Mouse (Mus musculus) lung, postnatal 0 days (tissue): ENCODE measurements around the gene Abcc4. TPM values are rescaled to one million over a fixed set of nuclear protein-coding genes. Genes with fewer than 3 reads are reported as not detected.
A peak's percentile ranks its signal among the peaks of the same experiment; 100 is the strongest.
"Not testable (repeated sequence)": the region's sequence is repeated elsewhere in the genome, so short reads cannot be mapped to it uniquely, and the experiment has no call there.

Experiments
- ATAC-seq: fragments of 200-750 bp; cut with Nextera tagmentation; 2 replicates; pipeline ENCODE4 v1.8.0; 2017; ENCODE audit warnings: moderate library complexity
- DNase-seq: peaks from one replicate; pipeline ENCODE4 v3.0.0-alpha.2; 2016; ENCODE audit warnings: low spot score
- H3K27ac ChIP-seq: fragments of 300-500 bp; sonication (generic); 2 replicates; pipeline ENCODE4 v1.5.1; 2014; ENCODE audit warnings: antibody characterized with exemption, mild to moderate bottlenecking, low read length, mixed read lengths
- H3K27me3 ChIP-seq: fragments of 300-500 bp; sonication (generic); replicated peaks from 2 replicates; pipeline ENCODE4 v1.6.1; 2014; ENCODE audit warnings: low read length, mixed read lengths; ENCODE audit not compliant: insufficient read depth
- H3K36me3 ChIP-seq: fragments of 300-500 bp; sonication (generic); 2 replicates; pipeline ENCODE4 v1.6.1; 2014; ENCODE audit warnings: low read length, mixed read lengths; ENCODE audit not compliant: insufficient read depth
- H3K4me1 ChIP-seq: fragments of 300-500 bp; sonication (generic); 2 replicates; pipeline ENCODE4 v1.6.1; 2014; ENCODE audit warnings: antibody characterized with exemption, low read depth, low read length, mixed read lengths; ENCODE audit not compliant: insufficient read depth
- H3K4me2 ChIP-seq: fragments of 300-500 bp; sonication (generic); replicated peaks from 2 replicates; pipeline ENCODE4 v1.6.1; 2014; ENCODE audit warnings: low read depth, mild to moderate bottlenecking, low read length, moderate library complexity, mixed read lengths
- H3K4me3 ChIP-seq: fragments of 300-500 bp; sonication (generic); 2 replicates; pipeline ENCODE4 v1.5.1; 2014; ENCODE audit warnings: low read depth, low read length
- H3K9ac ChIP-seq: fragments of 300-500 bp; sonication (generic); replicated peaks from 2 replicates; pipeline ENCODE4 v1.6.1; 2014; ENCODE audit warnings: low read depth, mild to moderate bottlenecking
- H3K9me3 ChIP-seq: fragments of 300-500 bp; sonication (generic); 2 replicates; pipeline ENCODE4 v1.6.1; 2016; ENCODE audit warnings: low read length, mixed read lengths
- CTCF ChIP-seq: IDR thresholded peaks from 2 replicates; pipeline ENCODE4 v1.5.1; 2016; ENCODE audit warnings: antibody characterized with exemption, mild to moderate bottlenecking
- EP300 ChIP-seq: IDR thresholded peaks from 2 replicates; pipeline ENCODE4 v1.6.1; 2016; ENCODE audit warnings: antibody characterized with exemption, mild to moderate bottlenecking, control low read depth
- WGBS: fragments of 180-500 bp; shearing (Covaris S2); extraction: QIAGEN DNeasy Blood & Tissue Kit; methylation state at CpG from one replicate; pipeline ENCODE4 v1.1.7; 2014; 5-methylcytosine and 5-hydroxymethylcytosine counted together
- polyA plus RNA-seq: library from polyadenylated mRNA; unstranded; fragments of >200 nt; fragmentation: Nextera tagmentation; extraction: Ambion mirVana; gene quantifications from 2 replicates; pipeline ENCODE4 v1.2.1, GENCODE M21; 2015

Abcc4 gene
- polyA plus RNA-seq, 1 experiment from 2014 or later, result 1.0 TPM

DNA sequence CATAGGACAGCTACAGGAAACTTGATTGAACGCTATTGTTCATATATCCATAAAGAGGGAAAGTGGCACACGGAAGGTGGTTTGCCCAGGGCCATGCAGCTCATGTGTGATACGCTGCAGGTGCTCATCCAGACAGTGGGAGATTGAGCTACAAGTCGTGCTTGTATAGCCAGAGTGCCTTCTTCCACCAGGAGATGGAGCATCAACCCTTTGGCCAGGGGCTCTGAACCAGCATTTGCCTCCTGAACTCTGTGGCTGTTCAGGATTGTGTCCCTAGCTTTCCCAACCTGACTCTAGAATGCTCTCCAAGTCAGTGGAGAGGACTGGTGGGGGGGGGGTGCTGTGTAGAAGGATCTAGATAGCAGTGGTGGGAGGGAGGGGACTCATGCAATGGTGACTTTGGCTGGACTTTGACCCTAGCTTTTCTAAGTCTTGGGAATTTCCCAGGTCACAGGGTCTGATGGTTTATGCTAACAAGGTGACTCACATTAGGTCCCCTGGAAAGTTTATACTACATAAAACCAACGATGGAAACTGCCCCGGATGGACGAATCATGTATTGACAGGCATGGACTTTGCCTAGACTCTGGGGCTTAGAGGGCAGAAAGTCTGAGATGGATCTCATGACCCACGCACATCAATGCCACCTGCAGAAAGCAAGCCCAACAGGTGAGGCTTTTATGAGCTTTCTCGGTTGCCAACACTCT is 27.6 kb downstream of the Abcc4 start:
- Histone ChIP-seq H3K9me3 (no peaks in the 10 kb centered on the region), H3K27me3 (no peaks in the 10 kb centered on the region), H3K4me1 (no peaks in the 10 kb centered on the region), H3K4me2 (no peak overlapping the region), H3K4me3 (no peak overlapping the region), H3K9ac (no peak overlapping the region), H3K27ac (no peak overlapping the region), H3K36me3 (no peaks in the 10 kb centered on the region)
- ATAC-seq (no peak), DNase-seq (no peak)
- TF ChIP-seq CTCF, result peak; percentile 12; the same call in 1 of the 2 replicates
- no peak for TF ChIP-seq EP300
- WGBS, result 82% methylated on average over 9 of the region's 9 CpGs

DNA sequence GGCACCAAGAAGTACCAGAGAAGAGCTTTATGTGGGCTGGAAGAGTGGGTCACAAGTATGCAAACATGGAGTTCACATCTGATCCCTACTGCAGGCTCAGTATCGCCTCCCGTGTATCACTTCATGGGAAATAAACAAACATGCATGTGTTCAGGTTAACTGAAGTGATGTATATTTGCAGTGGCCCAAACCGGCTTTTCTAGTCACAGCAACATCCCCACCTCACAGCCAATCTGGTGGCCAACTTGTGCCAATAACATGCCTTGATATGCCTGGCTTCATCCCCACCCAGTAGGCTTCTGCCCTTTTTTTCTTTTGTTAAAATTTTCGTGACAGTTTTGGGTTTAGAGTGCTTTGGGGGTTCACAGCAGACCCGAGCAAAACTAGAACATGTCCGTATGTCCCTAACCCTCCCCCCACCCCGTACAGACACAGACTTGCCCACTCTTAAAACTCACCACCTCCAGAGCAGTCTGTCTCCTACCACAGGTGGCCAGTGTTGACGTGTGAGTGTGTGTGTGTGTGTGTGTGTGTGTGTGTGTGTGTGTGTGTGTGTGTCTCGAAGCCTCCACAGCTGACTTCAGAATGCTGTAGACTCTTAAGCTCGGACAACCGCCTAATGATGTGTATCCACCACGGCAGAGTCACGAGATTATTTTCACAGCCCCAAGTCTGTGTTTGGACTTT is 29.6 kb downstream of the Abcc4 start:
- TF ChIP-seq EP300, result no peak
- TF ChIP-seq CTCF, result no peak
- WGBS, result 65% methylated on average over 13 of the region's 13 CpGs
- Histone ChIP-seq H3K9ac (no peak overlapping the region), H3K36me3 (no peaks in the 10 kb centered on the region), H3K4me3 (no peak overlapping the region), H3K27me3 (no peaks in the 10 kb centered on the region), H3K4me2 (no peak overlapping the region), H3K27ac (no peak overlapping the region), H3K4me1 (no peaks in the 10 kb centered on the region), H3K9me3 (no peaks in the 10 kb centered on the region)
- ATAC-seq, result no peak
- no peak for DNase-seq

- ATAC-seq, result no peak
- H3K4me1 ChIP-seq, result no peaks in the 10 kb centered on the region
- no peak overlapping the region for H3K27ac ChIP-seq
- no peak overlapping the region for H3K4me3 ChIP-seq
- H3K9me3 ChIP-seq, result no peaks in the 10 kb centered on the region
- DNase-seq, result peak; percentile 33
- no peak overlapping the region for H3K4me2 ChIP-seq
- no peak overlapping the region for H3K9ac ChIP-seq
- no peaks in the 10 kb centered on the region for H3K36me3 ChIP-seq
- 62% methylated on average over 11 of the region's 11 CpGs for WGBS
- no peaks in the 10 kb centered on the region for H3K27me3 ChIP-seq
- TF ChIP-seq EP300 (no peak), CTCF (no peak)
Measured at GRCm38 (mm10) chr14:118674705-118675139, 31.3 kb downstream of the Abcc4 start.

DNA sequence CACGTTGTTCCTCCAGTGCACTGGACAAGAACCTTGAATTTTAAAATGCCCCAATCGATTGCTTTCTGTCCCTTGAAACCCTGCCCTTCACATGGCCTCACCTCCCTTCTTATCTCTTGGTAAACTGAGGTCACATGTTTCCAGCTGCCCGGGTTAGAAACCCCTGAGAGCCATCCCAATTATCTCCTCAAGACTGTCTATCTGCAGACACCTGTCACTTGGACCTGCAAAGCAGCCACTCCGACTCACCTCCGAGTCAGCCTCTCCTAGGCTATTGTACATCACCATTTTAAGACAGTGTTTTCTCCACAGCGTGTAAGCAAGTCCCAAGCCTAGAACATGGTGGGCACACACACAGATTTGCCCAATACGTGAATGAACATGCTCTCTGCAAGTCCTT is 31.8 kb downstream of the Abcc4 start:
- H3K27ac ChIP-seq, result no peak overlapping the region
- H3K27me3 ChIP-seq, result no peaks in the 10 kb centered on the region
- H3K9me3 ChIP-seq, result no peaks in the 10 kb centered on the region
- H3K36me3 ChIP-seq, result no peaks in the 10 kb centered on the region
- H3K9ac ChIP-seq, result no peak overlapping the region
- ATAC-seq (no peak), DNase-seq (no peak)
- no peak overlapping the region for H3K4me3 ChIP-seq
- no peaks in the 10 kb centered on the region for H3K4me1 ChIP-seq
- 65% methylated on average over 7 of the region's 7 CpGs for WGBS
- H3K4me2 ChIP-seq, result no peak overlapping the region
- TF ChIP-seq CTCF, result no peak
- TF ChIP-seq EP300, result no peak

DNA sequence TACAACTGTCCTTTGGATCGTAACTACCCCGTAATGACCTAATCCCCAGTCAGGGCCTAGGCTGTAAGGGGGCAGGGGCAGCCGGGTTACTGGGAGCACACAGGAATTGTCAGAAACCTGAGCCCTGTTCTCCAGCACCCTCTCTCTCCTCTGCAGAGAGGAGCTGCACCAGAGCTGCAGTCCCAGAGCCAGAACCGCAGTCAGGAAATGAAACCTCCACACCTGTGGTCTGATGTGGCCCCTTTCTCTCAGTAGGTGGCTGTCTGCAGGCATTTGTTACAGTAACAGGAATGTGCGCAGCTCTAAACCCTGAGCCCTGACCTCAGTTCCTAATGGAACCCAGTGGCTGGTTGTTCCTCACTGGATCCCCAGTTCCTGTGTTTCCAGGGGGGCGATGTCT is 32.5 kb downstream of the Abcc4 start:
- Histone ChIP-seq H3K9ac (no peak overlapping the region), H3K4me2 (no peak overlapping the region), H3K27me3 (no peaks in the 10 kb centered on the region), H3K4me3 (no peak overlapping the region), H3K36me3 (no peaks in the 10 kb centered on the region), H3K4me1 (no peaks in the 10 kb centered on the region), H3K27ac (no peak overlapping the region), H3K9me3 (no peaks in the 10 kb centered on the region)
- ATAC-seq, result no peak
- TF ChIP-seq EP300, result no peak
- DNase-seq, result no peak
- WGBS, result 71% methylated on average over 6 of the region's 6 CpGs

DNA sequence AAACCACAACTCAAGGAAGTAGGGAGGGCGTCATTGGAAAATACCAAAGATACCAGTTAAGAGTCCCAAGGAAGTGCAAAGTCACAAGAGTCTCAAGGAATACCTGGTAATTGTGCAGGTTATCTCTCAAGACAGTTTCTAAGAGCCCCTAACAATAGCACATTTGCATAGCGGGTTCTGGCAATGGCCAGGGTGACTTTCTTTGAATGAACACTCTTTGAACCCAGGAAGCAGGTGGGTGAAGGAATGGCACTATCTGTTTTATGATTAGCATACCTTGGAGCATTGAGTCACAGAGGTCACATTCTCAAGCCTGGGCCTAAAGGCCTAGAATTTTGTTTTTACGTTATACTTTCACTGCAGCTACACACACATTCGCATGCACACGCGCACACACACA is 33.1 kb downstream of the Abcc4 start:
- not testable (repeated sequence) for ATAC-seq, H3K9me3 ChIP-seq, H3K4me1 ChIP-seq, H3K4me2 ChIP-seq, DNase-seq, H3K27me3 ChIP-seq, H3K36me3 ChIP-seq, H3K9ac ChIP-seq, H3K4me3 ChIP-seq, H3K27ac ChIP-seq
- 90% methylated on average over 6 of the region's 6 CpGs for WGBS
